Mouse (Mus musculus): ENCODE measurements around the gene Plxna3. TPM values are rescaled to one million over a fixed set of nuclear protein-coding genes. Genes with fewer than 3 reads are reported as not detected.
A peak's percentile ranks its signal among the peaks of the same experiment; 100 is the strongest.

The Plxna3 gene
- total RNA-seq, 1 experiment from 2014 or later, result 9.9 TPM

DNA sequence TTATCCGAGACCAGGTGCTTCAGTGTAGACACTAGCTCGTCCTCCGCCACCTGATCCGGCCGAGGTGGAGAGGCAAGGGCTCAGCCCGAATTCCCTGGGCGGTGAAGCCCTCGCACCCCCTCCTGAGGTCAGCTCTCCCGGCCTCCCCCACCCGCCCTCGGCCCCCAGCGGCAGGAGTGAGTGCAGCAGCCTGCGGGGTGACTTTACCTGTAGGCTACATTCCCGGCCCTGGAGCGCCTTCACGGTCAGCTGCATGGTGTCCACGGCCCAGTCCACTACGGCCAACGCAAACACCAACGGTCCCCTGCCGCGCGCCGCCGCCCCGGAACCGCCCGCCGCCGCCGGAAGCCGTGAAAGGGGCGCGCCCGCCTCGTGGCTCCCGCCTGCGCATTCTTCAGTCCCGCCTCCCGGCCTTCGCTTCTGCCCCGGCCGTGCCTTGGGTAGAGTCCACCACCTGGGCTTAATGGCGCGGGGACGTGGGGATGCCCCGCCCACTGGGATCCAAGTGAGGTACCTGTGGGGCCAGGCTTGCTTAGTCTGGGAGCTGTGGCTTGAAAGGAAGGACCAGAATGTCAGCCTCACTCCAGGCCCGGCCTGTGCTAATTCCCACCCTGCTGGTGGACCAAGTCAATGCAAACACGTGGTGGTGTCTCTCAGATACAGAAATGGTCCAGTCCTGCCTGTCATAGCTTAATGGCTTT, 39.5 kb downstream of the Plxna3 start:
- peak; percentile 81 for DNase-seq

DNA sequence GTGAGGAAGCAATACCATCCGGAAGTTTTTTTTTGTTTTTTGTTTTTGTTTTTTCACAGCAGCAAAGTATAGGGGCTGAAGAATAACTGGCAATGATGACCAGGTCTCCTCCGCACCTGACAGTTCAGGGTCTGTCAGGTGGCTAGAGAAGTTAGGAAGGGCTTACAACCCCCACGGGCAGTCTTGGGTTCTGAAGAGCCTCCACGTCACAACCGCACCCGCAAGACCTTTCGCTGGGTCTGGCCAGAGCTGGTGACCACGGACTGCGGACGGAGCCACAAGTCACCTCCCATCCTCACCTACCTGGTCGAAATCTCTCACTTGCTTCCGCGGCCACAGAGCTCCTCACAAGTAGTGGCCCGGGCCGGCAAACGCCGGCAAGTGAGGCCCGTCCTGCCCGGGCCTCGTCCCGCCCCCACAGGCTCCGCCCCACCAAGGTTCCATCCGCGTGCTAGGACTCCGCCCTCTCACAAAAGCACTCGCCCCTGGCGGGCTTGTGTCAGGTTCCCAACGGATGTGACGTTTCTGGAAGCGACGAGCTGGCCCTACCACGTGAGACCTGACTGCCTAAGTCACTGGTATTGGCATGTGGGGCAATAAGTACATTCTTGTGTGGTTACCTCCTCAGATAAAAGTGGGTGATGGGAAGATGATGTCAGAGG, 44.2 kb downstream of the Plxna3 start, which contains the start of the genes Ubl4a and Slc10a3:
Ubl4a (minus strand) TSS at position 331 of the 662 bp plus-strand sequence.
Slc10a3 (minus strand) TSS at position 462 of the 662 bp plus-strand sequence.
- peak; percentile 84 for DNase-seq

DNA sequence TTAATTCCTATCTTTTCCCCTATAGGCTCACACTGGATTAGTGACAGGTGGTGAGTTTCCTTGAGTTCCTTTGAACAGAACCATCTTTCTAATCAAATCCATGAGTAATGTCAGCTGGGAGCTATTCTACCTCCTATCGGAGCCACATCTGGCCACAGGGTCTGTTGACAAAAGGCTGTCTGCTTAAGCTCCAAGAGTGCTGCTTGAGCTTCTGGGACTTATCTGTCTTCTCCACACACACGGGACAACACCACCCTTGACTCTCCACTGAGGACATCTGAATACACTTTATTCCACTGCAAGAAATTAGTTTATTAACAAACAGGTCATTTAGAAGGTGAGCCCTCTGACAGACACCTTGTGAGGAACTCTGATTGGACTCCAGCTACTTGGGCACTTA, 55.6 kb downstream of the Plxna3 start:
- no peak for DNase-seq

DNA sequence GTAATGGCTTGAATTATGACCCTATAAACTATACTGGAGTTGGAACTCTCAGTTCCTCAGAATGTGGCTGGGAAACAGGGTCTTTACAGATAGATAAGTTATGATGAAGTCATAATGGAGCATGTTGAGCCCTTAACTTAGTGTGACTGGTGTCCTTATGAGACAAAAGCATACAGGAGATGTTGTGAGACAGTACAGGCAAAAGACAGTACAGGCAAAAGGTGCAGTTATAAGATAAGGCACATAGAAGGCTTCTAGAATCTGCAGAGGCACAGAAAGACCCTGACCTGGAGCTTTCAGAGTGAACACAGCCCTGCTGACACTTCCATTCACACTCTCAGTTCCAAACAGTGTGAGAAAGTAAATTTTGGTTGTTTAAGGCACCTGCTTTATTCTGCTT, 59.3 kb downstream of the Plxna3 start:
- no peak for DNase-seq

DNA sequence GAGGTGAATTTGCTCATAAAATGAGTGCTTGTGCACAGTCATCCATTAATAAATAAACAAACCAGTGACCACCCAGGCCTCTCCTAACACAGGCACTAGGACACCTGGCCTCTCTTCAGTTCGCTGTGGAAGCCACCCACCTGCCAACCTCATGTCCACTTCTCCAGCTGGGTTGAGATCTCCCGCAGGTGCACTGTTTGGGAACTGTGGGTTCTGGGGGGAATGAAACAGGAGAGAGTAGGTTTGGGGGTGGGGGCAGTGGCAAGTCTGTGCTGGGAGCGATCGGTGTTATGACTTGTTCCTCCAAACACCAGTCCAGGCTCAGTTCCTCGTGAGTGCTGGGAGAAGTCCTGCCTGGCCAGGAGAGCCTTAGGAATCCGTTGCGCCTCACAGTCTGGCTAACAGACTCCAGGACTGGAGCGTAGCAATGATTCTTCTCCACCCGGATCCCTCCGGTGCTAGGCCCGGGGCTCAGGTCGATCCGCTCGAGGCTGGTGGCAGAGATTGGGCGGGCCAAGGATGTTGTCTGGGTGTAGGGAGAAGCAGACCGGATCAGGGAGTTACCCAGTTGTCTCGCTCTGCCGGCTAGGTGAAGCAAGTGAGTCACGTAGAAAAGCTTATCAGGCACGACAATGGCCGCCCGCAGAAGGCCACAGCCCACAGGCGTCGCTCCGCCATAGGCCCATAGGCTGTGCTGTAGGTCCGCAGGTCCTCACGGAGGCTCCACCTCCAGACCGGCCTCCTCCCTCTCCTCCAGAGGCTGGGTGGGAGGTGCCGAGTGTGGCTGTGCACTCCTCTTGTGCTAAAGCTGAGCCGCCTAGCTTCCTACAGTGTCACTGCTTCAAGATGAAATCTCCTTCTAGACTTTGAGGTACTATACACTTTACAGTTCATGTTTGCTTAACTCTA, 63.9 kb downstream of the Plxna3 start, which contains the start of the genes Fam3a and Ikbkg:
Fam3a (minus strand) TSS at position 738 of the 909 bp plus-strand sequence.
Ikbkg (plus strand) TSS at position 756 of the 909 bp plus-strand sequence.
- peak; percentile 81 for DNase-seq

Small RNA genes lying within 50 kb of the gene (microRNA-seq; reads per million reads assigned to microRNA genes)
- gene Mir7092, result 0 reads per million in 2 experiments

Other genes with a start within 250 kb of the Plxna3 start
- not detected in 2 replicates for gene Opn1mw, start 201.6 kb upstream of the Plxna3 start, total RNA-seq (2021)
- 34.3 and 42.6 TPM in 2 replicates for gene Mecp2, start 193.7 kb upstream of the Plxna3 start, total RNA-seq (2021)
- not detected in 2 replicates for gene Tex28, start 161.2 kb upstream of the Plxna3 start, total RNA-seq (2021)
- not detected in 2 replicates for gene Tktl1, start 151.8 kb upstream of the Plxna3 start, total RNA-seq (2021)
- 138 and 183 TPM in 2 replicates for gene Flna, start 79.2 kb upstream of the Plxna3 start, total RNA-seq (2021)
- gene Emd, start 74.4 kb upstream of the Plxna3 start, total RNA-seq (2021), result 38.8 and 53.8 TPM in 2 replicates
- 164 and 380 TPM in 2 replicates for gene Rpl10, start 58.3 kb upstream of the Plxna3 start, total RNA-seq (2021)
- 75.4 and 94.9 TPM in 2 replicates for gene Taz, start 47.2 kb upstream of the Plxna3 start, total RNA-seq (2021)
- gene Dnase1l1, start 46.7 kb upstream of the Plxna3 start, total RNA-seq (2021), result 17.8 and 20.3 TPM in 2 replicates
- gene Atp6ap1, start 32.0 kb upstream of the Plxna3 start, total RNA-seq (2021), result 218 and 224 TPM in 2 replicates
- 234 and 244 TPM in 2 replicates for gene Gdi1, start 24.1 kb upstream of the Plxna3 start, total RNA-seq (2021)
- gene Fam50a, start 16.0 kb upstream of the Plxna3 start, total RNA-seq (2021), result 62.1 and 65.8 TPM in 2 replicates
- 49.0 and 66.8 TPM in 2 replicates for gene Lage3, start 24.6 kb downstream of the Plxna3 start, total RNA-seq (2021)
- gene Ubl4a, start 44.2 kb downstream of the Plxna3 start, total RNA-seq (2021), result 59.6 and 60.7 TPM in 2 replicates
- gene Slc10a3, start 44.3 kb downstream of the Plxna3 start, total RNA-seq (2021), result 18.0 and 20.4 TPM in 2 replicates
- gene Fam3a, start 64.2 kb downstream of the Plxna3 start, total RNA-seq (2021), result 22.2 and 26.2 TPM in 2 replicates
- gene Ikbkg, start 64.2 kb downstream of the Plxna3 start, total RNA-seq (2021), result 61.3 and 84.3 TPM in 2 replicates
- 144 and 163 TPM in 2 replicates for gene G6pdx, start 100.1 kb downstream of the Plxna3 start, total RNA-seq (2021)
- not detected in 2 replicates for gene Gm6880, start 152.3 kb downstream of the Plxna3 start, total RNA-seq (2021)
- not detected in 2 replicates for gene Olfr1326-ps1, start 245.8 kb downstream of the Plxna3 start, total RNA-seq (2021)